Mouse (Mus musculus) layer of hippocampus, adult 9-11 months (tissue): Measurements from ENCODE around the gene Scrn2.

ENCODE experiments used
- DNase-seq: peaks from one replicate; pipeline ENCODE4 v3.0.0; 2022

Gene Scrn2

DNA sequence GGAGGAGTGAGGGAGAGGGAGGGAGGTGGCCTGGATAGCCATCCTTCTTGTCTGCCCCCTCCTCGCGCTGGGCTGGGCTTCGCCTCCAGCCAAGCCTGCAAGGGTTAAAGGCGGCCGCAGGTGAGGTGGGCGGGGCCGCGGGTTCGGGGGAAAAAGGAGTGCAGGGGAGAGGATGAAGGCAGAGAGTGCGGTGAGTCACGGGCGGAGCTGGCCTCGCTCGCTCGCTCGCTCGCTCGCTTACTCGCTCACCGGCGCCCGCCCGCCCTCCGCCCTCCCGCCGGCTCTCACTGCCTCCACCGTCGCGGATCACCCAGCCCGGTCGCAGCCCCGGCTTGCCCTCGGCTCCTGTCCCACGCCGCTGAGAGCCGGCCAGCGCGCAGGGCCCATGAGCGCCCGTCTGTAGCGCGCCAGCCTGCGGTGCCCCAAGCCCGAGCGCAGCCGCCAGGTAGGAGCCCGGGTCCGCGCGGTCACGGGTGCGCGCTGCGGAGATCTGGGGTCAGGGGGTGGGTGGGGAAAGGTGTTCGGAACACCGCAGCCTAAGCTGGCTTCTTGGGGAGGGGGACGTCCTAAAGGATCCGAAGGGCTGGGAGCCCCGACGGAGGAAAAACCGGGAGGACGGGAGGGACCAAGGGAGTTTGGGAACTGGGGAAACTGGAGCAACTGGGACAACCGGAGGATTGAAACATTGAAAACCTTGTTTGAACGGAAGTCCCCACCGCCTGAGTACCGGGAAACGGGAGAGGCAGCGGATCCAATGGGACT is 11.0 kb upstream of the Scrn2 start:
- DNase-seq: no peak

DNA sequence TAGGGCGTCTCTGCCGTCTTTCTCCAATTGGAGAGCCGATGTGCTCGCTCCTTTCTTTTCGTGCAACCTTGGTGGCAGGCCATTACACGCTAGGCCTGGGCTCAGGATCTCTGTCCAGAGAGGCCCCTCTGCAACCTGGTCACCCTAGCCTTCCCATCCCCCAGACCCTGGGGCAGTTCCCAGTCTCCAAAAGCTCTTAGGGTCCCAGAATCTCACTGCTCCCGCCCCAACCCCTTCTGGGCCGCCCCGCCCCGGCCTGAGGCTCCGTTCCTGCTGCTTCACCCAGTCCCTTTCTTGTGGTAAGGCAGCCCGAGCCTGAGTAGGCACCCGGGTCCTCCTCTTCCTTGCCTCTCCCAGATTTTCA is 10.4 kb upstream of the Scrn2 start:
- no peak for DNase-seq

DNA sequence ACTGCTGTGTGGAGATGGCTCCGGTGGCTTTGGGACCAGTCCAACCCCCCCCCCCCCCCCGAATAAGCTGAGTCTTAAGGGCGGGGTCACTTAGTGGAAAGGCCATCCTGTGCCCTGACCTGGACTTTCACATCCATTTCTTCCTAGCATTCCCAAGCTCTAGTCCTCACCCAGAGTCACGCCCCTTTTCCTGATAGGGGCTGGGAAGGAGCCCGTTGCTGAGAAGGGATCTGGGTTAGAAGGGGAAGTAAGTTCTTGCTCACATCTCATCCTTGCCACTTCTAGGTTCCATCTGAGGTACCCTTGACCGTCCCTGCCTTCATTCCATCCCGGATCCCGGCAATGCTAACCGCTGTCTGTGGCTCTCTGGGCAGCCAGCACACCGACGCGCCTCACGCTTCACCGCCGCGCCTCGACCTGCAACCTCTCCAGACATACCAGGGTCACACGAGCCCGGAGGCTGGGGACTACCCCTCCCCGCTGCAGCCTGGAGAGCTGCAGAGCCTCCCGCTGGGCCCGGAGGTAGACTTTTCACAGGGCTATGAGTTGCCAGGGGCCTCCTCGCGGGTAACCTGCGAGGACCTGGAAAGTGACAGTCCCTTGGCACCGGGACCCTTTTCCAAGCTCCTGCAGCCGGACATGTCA is 8.5 kb upstream of the Scrn2 start:
- no peak for DNase-seq

DNA sequence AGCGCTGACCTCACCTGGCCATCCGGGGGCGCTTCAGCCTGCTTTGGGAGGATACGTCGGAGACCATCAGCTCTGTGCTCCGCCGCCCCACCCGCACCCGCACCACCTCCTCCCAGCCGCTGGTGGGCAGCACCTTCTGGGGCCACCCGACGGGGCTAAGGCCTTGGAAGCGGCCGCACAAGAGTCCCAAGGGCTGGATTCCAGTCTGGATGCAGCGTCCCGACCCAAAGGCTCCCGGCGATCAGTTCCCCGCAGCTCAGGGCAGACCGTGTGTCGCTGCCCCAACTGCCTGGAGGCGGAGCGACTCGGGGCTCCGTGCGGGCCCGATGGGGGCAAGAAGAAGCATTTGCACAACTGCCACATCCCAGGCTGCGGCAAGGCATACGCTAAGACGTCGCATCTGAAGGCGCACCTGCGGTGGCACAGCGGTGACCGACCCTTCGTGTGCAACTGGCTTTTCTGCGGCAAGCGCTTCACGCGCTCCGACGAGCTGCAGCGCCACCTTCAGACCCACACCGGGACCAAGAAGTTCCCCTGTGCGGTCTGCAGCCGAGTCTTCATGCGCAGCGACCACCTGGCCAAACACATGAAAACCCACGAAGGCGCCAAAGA is 7.8 kb upstream of the Scrn2 start:
- peak; percentile 39 for DNase-seq

DNA sequence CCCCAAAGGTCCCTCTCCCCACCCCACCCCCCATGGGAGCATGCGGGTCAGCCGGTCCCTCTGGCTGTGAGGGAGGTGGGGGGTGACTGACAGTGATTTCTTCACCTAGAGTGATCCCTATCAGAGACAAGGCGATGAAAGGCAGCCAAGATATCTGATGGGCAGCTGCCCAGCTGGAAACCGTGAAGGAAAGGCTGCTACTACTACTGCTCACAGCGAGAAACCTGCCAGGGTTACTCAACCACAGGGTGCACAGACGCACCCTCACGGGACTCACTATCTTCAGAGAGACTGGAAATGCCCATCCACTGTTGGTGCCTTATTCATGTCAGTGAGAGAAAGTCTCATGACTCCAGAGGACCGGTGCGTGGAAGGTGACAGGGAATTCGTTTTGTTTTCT is 4.8 kb upstream of the Scrn2 start:
- no peak for DNase-seq

DNA sequence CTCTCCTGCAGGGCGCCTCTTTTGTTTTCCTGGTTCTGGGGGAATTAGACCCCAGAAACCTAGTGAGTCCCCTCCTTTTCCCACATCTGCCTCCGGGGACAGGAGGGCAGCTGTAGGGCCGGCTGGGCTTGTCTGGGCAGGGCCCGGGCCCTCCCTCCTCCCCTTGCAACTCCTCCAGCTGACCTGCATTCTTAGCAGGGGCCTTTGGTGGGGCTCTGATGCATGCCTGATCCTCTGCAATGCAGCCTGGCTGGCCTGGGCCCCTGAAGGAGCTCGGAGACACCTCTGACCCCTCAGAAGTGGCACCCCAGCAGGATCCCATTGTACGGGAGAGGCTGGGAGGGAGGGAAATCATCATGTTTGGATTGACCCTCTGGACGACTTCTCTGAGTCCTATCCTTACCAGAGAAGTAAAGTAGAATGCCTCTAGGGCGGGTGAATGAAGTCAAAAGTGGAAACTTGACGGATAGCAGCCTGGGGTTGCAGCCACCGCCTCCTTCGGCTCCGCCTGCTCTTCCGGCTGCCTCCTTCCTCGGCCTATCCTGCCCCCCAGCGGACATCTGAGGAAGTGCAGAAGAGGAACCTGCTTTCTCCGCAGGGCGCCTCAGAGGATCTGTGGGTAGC is 3.9 kb upstream of the Scrn2 start:
- DNase-seq: peak; percentile 80

DNA sequence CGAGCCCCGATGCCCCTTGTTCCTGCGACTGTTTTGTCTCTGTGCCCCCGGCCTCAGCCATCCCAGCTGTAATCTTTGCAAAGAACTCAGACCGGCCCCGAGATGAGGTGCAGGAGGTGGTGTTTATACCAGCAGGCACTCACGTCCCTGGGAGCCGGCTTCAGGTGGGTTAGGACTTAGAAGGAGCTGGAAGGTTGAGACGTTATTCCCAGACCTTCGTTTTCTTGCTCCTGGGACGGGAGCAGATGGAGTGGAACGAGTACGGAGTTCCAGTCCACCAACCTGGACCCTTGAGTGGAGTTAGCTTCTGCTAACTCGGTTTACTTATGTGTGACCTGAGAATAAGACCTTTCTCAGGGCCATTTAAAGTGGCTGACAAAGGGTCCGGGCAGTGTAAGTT is 688 bp downstream of the Scrn2 start:
- no peak for DNase-seq

DNA sequence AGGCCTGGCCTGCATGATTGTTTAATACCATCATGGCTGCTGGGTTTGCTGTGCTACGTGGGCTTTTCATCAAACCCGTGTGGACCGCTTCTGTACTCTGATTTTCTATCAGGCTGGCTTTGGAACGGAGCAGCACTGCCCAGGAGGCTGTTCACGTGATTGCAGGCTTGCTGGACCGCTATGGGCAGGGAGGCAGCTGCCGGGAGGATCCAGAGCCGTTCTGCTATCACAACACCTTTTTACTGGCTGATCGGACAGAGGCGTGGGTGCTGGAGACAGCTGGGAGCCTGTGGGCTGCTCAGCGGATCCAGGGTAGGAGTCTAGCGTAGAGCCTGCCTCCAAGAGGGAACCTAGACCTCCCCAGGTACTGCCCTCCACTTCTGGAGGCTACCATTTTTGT is 2.2 kb downstream of the Scrn2 start:
- DNase-seq: no peak

DNA sequence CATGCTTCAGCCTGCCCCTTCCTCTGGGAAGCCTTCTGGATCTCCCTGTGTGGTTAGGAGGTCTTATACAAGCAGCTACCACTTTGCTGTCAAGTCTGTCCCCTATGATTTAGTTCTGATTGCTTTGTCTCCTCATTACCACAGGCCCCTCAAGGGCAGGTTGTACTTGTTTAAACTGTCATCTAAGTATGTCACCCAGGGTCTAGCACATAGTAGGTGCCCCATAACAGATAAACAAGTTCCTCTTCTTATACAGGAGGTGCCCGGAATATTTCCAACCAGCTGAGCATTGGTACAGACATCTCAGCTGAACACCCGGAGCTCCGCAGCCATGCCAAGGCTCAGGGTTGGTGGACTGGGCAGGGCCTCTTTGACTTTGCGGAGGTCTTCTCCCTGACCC is 2.8 kb downstream of the Scrn2 start:
- DNase-seq: no peak

DNA sequence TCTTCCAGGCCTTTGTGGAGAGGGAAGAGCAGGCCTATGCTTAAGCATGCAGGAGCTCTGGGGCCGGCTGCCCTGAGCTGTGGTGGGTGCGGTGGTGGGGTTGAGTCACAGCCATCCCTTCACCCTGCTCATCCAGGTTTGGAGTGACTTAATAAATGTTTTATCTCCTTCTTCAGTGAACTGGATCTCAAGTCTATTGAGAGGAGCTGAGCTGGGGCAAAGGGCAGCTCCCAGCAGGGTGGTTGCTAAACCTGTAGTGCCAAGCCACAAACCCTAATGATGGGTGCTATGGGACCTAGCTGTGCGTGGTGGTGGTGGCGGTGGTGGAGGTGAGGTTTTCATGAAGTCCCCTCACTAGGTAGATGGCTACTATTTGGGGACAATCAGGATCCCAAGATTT is 4.0 kb downstream of the Scrn2 start:
- DNase-seq: no peak

DNA sequence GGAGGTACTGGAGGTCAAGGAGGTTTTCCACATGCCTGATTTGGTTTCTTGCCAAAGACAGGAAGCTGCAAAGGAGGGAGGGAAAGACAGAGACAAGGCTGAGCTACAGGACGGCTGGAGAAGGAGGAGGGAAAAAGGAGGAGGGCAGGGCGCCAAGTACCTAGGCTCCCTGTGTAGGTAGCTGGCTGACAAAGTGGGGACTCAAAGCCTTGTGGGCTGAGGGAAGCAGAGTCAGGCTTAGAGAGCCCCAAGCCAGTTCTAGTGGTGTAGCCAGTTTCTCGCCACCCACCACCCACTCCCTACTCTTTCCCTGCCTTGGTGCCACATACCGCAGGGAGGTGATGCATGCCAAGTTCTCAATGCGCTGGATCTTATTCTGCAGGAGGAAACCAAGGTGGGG is 6.4 kb downstream of the Scrn2 start:
- DNase-seq: no peak

DNA sequence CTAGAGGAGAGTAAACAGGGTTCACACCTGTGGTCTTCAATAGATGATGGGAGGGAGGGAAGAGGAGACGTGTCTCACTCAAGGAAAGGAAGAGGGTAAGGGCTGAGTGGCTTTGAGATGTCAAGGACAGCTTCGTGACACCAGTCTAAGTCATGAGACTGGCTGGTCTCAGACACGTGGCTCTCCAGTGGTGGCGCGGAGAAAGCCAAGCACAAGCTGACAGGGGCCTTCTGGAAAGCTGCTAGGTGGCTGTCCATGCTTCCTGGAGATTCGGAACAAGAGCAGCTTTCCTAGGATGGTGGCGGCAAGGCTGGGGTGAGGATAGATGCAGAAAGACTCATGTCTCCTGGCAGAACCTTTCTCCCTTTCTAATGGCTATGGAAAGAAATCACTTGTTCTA is 9.1 kb downstream of the Scrn2 start:
- no peak for DNase-seq

DNA sequence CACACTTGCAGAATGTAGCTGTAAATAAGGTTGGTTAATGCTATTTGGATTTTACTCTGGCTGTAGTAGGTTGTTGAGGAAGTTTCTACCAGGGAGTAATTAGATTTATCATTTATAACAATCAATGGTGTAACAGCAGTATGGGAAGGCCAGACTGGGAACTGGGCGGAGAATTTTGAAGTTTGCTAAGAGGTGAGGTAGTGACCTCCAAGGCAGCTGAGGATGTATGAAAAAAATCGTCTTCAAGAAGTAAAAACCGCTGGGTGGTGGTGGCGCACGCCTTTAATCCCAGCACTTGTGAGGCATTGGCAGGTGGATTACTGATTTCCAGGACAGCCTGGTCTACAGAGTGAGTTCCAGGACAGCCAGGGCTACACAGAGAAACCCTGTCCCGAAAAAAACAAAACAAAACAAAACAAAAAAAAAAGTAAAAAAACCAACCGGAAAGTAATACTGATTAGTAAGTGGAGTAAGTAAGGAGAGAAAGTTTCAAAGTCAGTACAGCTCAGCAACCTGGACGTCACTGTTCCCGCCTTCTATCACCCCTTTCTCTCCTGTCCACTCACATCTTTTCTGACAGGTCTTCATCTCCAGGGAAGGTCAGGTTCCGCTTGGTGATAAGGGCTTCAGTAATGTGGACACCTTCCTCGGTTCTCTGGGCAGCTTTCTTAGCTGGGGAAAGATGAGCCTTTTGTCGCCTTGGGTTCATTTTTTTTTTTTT is 10.7 kb downstream of the Scrn2 start:
- DNase-seq: no peak

DNA sequence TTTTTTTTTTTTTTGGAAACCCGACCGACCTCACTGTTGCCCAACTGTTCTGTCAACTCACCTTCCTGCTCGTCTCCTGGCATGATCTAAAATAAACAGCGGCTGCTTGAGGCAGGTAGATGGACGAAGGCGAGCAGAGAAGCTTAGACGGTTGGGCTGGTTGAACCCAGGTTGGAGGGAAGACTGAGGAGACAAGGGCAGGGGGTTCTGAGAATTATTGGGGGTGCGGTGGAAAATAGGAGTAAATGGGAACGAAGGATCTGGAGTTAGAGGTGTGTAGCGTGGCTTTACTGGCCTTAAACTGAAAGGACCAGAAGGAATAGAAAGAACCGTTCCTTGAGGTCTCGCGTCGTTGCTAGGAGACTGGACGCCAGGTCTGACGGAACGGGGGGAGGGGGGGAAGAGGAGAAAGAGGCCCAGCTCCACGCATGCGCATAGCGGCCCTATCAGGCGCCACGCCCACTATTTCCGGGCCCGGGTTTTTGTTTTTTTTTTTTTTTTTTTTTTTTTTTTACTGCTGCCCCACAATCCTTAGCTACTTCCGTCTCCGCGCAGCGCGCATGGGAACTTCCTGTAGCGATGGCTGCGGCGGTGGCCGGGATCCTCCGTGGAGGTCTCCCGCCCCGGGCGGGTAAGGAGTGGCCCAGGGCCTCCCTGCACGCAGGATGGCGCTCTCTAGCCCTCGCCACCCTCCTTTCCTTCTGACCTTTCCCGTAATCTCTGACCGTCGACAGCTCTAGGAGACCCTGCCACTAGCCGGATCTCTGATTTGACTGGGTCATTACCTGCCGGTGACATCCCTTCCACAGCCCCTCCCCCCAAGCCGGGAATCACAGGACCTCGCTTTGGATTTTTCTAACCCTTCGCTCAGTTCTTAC is 11.5 kb downstream of the Scrn2 start, which contains the start of the genes Lrrc46 and Mrpl10:
Gene Lrrc46, minus strand, starts transcription at position 386 of the 878 bp plus-strand sequence.
Gene Mrpl10, plus strand, starts transcription at position 539 of the 878 bp plus-strand sequence.
- DNase-seq: peak; percentile 84

DNA sequence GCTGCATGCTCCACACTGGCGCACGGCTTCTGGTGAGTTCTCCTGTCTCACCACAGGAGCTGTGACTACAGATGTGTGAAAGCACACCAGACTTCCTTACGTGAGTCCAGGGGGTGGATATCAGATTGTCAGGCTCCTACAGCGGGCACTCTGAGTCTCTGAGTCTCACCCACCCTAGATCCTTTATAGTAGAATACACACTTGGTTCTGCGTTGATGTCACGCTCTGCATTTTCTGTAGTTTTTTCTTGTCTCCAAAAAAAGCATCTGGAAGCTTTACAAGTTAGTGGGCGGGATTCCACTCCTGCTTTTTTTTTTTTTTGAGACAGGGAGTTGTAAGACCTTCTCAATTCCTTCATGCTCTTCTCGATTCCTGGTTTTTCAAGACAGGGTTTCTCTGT is 15.2 kb downstream of the Scrn2 start:
- DNase-seq: no peak

DNA sequence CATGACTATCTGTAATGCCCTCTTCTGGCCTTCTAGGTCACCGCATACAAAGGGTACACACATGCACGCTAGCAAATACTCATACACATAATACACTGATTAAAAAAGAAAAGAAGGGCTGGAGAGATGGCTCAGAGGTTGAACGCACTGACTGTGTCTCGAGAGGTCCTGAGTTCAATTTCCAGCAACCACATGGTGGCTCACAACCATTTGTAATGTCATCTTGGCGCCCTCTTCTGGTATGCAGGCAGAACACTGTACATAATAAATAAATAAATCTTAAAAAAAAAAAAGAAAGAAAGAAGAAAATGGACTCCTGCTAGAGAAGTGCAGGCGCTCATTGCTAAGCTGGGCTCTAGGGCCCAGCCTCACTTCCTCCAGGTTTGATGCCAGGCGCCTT is 16.1 kb downstream of the Scrn2 start:
- DNase-seq: no peak

DNA sequence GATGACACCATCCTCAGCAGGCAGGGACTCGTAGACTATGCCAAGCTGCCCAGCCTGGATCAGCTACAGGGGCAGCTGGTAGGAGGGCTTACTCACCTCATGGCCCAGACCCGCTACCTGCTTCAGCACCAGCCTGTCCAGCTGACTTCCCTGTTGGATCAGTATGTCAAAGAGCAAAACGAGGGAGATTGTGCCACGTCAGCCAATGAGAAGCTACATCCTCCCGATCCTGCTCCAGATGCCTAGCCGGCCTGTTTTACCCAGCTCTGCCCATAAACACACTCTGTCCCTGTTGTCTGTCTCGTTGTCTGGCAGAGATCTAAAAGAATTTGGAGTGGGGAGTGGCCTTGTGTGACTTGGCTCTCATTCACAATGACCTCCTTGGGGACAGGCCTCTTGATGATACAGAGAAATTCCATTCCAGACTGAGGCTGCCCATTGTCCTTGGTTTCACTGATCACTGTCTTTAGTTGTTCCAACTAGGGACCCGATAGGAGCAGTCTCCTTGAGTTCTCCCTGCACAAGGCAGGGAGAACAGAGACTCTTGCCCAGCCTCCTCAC is 18.4 kb downstream of the Scrn2 start:
- DNase-seq: no peak

DNA sequence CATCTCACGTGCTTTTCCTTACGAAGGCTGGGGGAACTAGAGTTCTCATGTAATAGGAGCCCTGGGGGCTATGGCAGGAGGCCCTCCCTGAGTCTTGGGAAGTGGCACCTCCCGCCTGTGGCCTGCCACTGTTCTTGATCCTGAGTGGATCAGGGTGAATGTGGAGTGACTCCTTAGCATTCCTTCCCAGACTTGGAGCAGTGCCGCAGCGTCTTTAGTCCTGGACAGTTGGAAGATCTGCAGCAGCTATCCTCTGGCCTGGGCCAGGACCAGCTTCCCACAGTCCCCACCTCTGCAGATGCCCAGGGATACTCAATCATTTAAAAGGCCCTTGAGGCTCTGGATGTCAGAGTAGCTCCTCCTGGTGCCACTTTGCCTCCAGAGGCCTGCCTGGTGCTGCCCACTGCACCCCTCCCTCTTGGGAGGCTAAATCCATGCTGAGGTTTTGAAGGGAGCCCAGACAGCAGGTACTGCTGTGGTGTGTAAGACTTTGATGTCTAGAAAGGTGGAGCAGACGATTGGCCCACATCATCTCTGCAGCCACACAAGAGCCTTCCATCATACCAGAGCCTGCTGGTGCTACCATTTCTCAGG is 19.9 kb downstream of the Scrn2 start:
- no peak for DNase-seq

DNA sequence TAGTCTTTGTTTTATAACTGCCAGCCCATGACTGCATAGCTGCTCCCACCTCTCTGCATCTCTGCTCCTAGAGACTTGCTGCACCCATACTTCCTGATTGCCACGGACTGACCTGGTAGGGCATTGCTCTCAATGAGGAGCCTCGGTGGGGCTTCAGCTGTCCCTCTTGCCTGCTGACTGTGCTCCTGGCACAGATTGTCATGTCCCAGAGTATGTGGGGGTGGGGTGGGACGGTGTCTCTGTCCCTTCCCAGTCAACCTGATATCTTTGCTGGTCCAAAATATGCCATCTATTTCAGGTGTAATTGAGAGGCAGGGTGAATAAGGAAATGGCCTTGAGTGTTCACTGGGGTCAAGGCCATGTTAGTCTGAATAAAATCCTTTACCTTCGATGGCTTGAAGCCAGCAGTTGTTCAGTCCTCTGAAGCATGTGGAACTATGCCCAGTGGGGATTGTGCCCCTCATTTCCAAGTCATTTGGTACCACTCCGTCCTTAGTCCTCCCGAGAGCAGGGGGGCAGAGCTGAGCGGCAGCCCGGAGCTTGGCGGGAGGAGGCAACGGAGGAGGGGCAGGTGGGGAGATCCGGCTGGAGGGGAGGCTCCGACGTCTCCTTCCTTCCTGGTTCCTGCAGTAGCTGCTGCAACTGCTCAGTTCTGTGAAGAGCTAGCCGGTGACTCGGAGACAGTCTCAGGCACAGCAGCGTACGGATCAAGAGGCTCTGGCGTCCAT is 20.6 kb downstream of the Scrn2 start, which contains the start of gene Osbpl7:
Gene Osbpl7, plus strand, starts transcription at position 413 of the 728 bp plus-strand sequence.
- DNase-seq: peak; percentile 83

DNA sequence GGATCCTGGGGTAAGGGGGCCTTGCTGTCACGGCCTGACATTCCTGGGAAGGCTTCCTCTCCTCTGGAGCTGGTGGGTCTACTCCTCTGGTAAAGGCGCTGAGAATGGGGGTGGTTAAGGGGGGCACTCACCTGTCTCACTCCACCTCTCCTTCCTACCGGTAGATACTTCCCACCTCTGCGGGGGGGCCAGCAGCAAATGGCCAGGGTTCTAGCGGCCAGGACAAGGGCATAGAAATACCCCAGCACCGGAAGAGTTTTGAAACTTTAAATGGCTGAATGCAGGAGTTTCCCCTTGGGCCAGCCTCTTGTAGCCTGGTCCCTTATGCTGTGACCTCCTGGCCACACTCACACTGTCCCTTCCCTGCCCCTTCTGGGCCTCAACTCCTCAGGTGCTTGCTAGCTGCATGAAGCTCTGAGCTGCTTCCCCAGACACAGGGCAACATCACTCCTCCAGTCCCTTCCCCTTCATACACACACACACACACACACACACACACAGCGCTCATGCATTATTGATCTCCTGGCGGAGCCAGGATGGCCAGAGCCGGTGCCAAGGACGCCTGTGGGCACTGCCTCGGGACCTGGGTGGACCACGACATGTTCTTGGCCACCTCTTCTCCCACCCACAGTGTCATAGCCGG is 21.3 kb downstream of the Scrn2 start:
- DNase-seq: no peak
